Mouse (Mus musculus): ENCODE results near the gene Arhgap27.

GRCm38 (mm10) chr11:103281784-103282183, 81.7 kb downstream of the Arhgap27 start:
- no peak for TF ChIP-seq CTCF (IDR thresholded peaks at IDR 0.05; ENCODE audit: extremely low read depth, insufficient read length, insufficient replicate concordance, low read depth, low read length)
- TF ChIP-seq POLR2A (IDR thresholded peaks at IDR 0.05; ENCODE audit: low read depth, low read length), result no peak

Data from small intestine, adult 2 months (tissue).